Mouse (Mus musculus) small intestine, adult 2 months (tissue): ENCODE data around the gene Sds. TPM values are rescaled to one million over a fixed set of nuclear protein-coding genes. Genes with fewer than 3 reads are reported as not detected.

Experiments
- H3K27ac ChIP-seq: fragments of 200-500 bp; 2 replicates; pipeline ENCODE4 v1.5.1; 2012; ENCODE audit warnings: low read depth, low read length, control low read depth, inconsistent platforms; ENCODE audit not compliant: insufficient read depth
- H3K27me3 ChIP-seq: fragments of 200-500 bp; 2 replicates; pipeline ENCODE4 v1.6.1; 2012; ENCODE audit warnings: mild to moderate bottlenecking, moderate library complexity, low read length, inconsistent platforms; ENCODE audit not compliant: control insufficient read depth, insufficient read depth
- H3K36me3 ChIP-seq: fragments of 200-500 bp; 2 replicates; pipeline ENCODE4 v1.6.1; 2012; ENCODE audit warnings: mild to moderate bottlenecking, low read length, control low read depth, inconsistent platforms; ENCODE audit not compliant: control insufficient read depth, insufficient read depth
- H3K4me1 ChIP-seq: fragments of 200-500 bp; 2 replicates; pipeline ENCODE4 v1.6.1; 2012; ENCODE audit warnings: low read length, inconsistent platforms, mixed read lengths; ENCODE audit not compliant: control insufficient read depth, insufficient read depth, insufficient read length
- H3K4me3 ChIP-seq: fragments of 200-500 bp; 2 replicates; pipeline ENCODE4 v1.5.1; 2012; ENCODE audit warnings: low read depth, mild to moderate bottlenecking, control low read depth, inconsistent platforms, low read length, moderate library complexity
- CTCF ChIP-seq: fragments of 200-500 bp; IDR thresholded peaks from 2 replicates; pipeline ENCODE4 v1.5.1; 2012; ENCODE audit warnings: low read depth, mild to moderate bottlenecking, control low read depth, inconsistent platforms, low read length, moderate library complexity, mixed read lengths; ENCODE audit not compliant: insufficient replicate concordance, insufficient read length; ENCODE audit errors: extremely low read depth
- POLR2A ChIP-seq: fragments of 200-500 bp; IDR thresholded peaks from 2 replicates; pipeline ENCODE4 v1.6.1; 2012; ENCODE audit warnings: low read depth, mild to moderate bottlenecking, control low read depth, inconsistent platforms, low read length, moderate library complexity
- WGBS: fragments of 180-500 bp; shearing (Covaris S2); methylation state at CpG from one replicate; pipeline ENCODE4 v1.1.7; 2018; 5-methylcytosine and 5-hydroxymethylcytosine counted together
- polyA plus RNA-seq: library from polyadenylated mRNA; depleted of rRNA; stranded (reverse); fragments of >200 nt; gene quantifications from 2 replicates; pipeline ENCODE4 v1.2.3, GENCODE M21; 2012

The Sds gene
- polyA plus RNA-seq, 1 experiment = not detected

DNA sequence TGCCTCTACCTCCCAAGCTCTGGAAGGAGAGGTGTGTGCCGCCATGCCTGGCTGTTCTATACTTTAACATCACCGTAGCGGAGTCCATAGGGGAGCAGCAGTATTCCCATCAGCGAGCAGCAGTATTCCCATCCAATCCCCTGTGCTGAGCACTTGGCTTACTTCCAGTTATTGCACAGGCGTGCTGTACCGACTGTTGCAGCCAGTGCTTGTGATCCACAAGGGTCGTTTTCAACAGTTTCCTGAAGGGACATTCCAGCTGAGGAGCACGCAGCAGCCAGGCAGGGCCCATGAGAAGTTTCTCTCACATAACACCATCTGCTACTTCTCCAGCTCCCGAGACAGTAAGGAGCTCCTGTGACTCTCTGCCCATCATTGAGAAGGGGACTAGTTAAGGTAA, 30.2 kb downstream of the Sds start:
- TF ChIP-seq POLR2A = no peak
- TF ChIP-seq CTCF = no peak
- 60% methylated on average over 9 of the region's 9 CpGs for WGBS

GRCm38 (mm10) chr5:120507311-120507710, 31.0 kb downstream of the Sds start:
- no peak overlapping the region for H3K27ac ChIP-seq
- H3K36me3 ChIP-seq = no peaks in the 10 kb centered on the region
- H3K4me1 ChIP-seq = peaks cover 10% of the 10 kb centered on the region; the same call in 1 of the 2 replicates
- WGBS = 63% methylated on average over 4 of the region's 4 CpGs
- TF ChIP-seq CTCF = no peak
- no peak for TF ChIP-seq POLR2A
- no peak overlapping the region for H3K4me3 ChIP-seq
- H3K27me3 ChIP-seq = no peaks in the 10 kb centered on the region

More for the DNA sequence above, 30.2 kb downstream of the Sds start:
- no peaks in the 10 kb centered on the region for H3K27me3 ChIP-seq
- no peak overlapping the region for H3K27ac ChIP-seq
- H3K4me1 ChIP-seq = peaks cover 7% of the 10 kb centered on the region; the same call in 1 of the 2 replicates
- no peak overlapping the region for H3K4me3 ChIP-seq
- no peaks in the 10 kb centered on the region for H3K36me3 ChIP-seq

- Histone ChIP-seq H3K36me3 (no peaks in the 10 kb centered on the region), H3K27ac (peak within 1 kb of the TSS; percentile 66), H3K4me1 (peaks cover 20% of the 10 kb centered on the region), H3K4me3 (peak within 1 kb of the TSS; percentile 78), H3K27me3 (no peaks in the 10 kb centered on the region)
- TF ChIP-seq CTCF (no peak), POLR2A (0 out of 2 replicates have a peak, but pooled peaks have one; percentile 54)
- under 1% methylated on average over 36 of the region's 36 CpGs for WGBS
Observed at GRCm38 (mm10) chr5:120510982-120511642, 34.8 kb downstream of the Sds start, which contains the start of gene Slc8b1. TSS of gene Slc8b1 (plus strand) at chr5:120511168.

GRCm38 (mm10) chr5:120511643-120512220, 35.4 kb downstream of the Sds start:
- H3K4me3 ChIP-seq = peak overlapping the region; percentile 78
- 8% methylated on average over 14 of the region's 14 CpGs for WGBS
- TF ChIP-seq CTCF (no peak), POLR2A (no peak)
- no peaks in the 10 kb centered on the region for H3K36me3 ChIP-seq
- H3K27ac ChIP-seq = peak overlapping the region; percentile 66; the same call in 1 of the 2 replicates
- peaks cover 25% of the 10 kb centered on the region for H3K4me1 ChIP-seq
- no peaks in the 10 kb centered on the region for H3K27me3 ChIP-seq

GRCm38 (mm10) chr5:120512911-120513555, 36.7 kb downstream of the Sds start:
- no peak for TF ChIP-seq POLR2A
- no peak for TF ChIP-seq CTCF
- no peaks in the 10 kb centered on the region for H3K27me3 ChIP-seq
- no peaks in the 10 kb centered on the region for H3K36me3 ChIP-seq
- no peak overlapping the region for H3K4me3 ChIP-seq
- no peak overlapping the region for H3K27ac ChIP-seq
- H3K4me1 ChIP-seq = peaks cover 34% of the 10 kb centered on the region
- 79% methylated on average over 15 of the region's 15 CpGs for WGBS

DNA sequence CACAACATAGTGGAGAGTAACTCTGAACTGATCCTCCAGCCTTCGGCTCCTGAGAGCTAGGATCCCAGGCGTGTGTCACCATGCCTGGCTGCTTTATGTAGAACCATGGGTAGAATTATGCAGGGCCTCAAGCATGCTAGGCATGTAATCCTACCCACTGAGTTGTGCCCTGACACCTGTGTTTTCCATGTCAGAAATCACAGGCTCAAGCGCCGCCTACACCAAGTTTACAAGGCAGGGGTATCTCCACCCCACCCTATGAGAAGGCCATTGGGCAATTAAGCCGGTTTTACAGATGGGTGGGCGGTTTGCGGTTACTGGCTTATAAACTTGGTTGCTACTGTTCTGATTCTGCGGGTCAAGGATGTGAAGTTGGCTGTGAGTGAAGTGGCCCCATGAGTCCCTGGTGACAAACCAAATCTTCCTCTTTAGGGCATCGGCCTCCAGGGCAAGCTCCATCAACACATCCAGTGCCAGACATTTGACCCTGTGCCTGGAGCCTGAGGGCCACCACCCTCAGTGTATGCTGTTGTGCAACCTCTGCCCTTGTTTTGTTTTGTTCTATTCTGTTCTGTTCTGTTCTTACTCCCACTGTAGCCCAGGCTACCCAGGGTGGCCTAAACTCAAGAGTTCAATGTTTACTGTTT, 37.8 kb downstream of the Sds start:
- Histone ChIP-seq H3K4me3 (no peak overlapping the region), H3K27ac (no peak overlapping the region), H3K4me1 (peaks cover 34% of the 10 kb centered on the region), H3K27me3 (no peaks in the 10 kb centered on the region), H3K36me3 (no peaks in the 10 kb centered on the region)
- 73% methylated on average over 9 of the region's 9 CpGs for WGBS
- TF ChIP-seq CTCF = no peak
- no peak for TF ChIP-seq POLR2A

- no peak overlapping the region for H3K27ac ChIP-seq
- no peaks in the 10 kb centered on the region for H3K27me3 ChIP-seq
- 0 out of 2 replicates have a peak, but pooled peaks cover 1% of the 10 kb centered on the region for H3K36me3 ChIP-seq
- TF ChIP-seq POLR2A (no peak), CTCF (no peak)
- H3K4me1 ChIP-seq = peaks cover 34% of the 10 kb centered on the region
- no peak overlapping the region for H3K4me3 ChIP-seq
- 3% methylated on average over 4 of the region's 4 CpGs for WGBS
Observed at GRCm38 (mm10) chr5:120514754-120515153, 38.4 kb downstream of the Sds start.
